Mouse (Mus musculus) heart, postnatal 14 days (tissue): ENCODE results near the gene Furin. TPM values are rescaled to one million over a fixed set of nuclear protein-coding genes. Genes with fewer than 3 reads are reported as not detected.
A peak's percentile ranks its signal among the peaks of the same experiment; 100 is the strongest.

ENCODE experiments used
- DNase-seq, 2 experiments: peaks; one replicate each; pipeline ENCODE4 v3.0.0; 2021 to 2022
- intact Hi-C: fragments of 180-260 bp; cut with DNase I; formaldehyde crosslinking; loops from one replicate; pipeline ENCODE4 v1.15.1; 2025
- total RNA-seq, 2 experiments: library from RNA; stranded (reverse); gene quantifications; 2 replicates each; pipeline ENCODE4 v1.2.3; 2021

Furin gene
- total RNA-seq, 2 experiments from 2014 or later, result 115 to 127 TPM

GRCm38 (mm10) chr7:80350808-80351207 is 54.4 kb downstream of the Furin start:
- DNase-seq, result no peak
- intact Hi-C loops, result no loop called here

GRCm38 (mm10) chr7:80347670-80348586 is 57.3 kb downstream of the Furin start:
- intact Hi-C loops, result no loop called here

GRCm38 (mm10) chr7:80346830-80347229 is 58.4 kb downstream of the Furin start:
- DNase-seq, result no peak
- intact Hi-C loops, result no loop called here

More at GRCm38 (mm10) chr7:80347670-80348586, 57.3 kb downstream of the Furin start:
- no peak for DNase-seq

- intact Hi-C loops, result no loop called here
- DNase-seq, result no peak
These were observed 59.1 kb downstream of the Furin start for GRCm38 (mm10) chr7:80346173-80346572.

GRCm38 (mm10) chr7:80343270-80344018 is 61.8 kb downstream of the Furin start:
- DNase-seq, result no peak
- intact Hi-C loops, result no loop called here

- DNase-seq, result peak; percentile 94 to 97
- intact Hi-C loops, result no loop called here
These were observed 62.4 kb downstream of the Furin start, which contains the start of gene Hddc3 for GRCm38 (mm10) chr7:80342858-80343257. Gene Hddc3 (plus strand): TSS chr7:80343104.

- intact Hi-C loops, result loop anchor here (2.0 kb wide), 2 partner anchors 29 to 243 kb away; partner anchors contain the start of gene Man2a2
- DNase-seq, result no peak
These were observed 63.4 kb downstream of the Furin start for GRCm38 (mm10) chr7:80341793-80342192.

GRCm38 (mm10) chr7:80340793-80341192 is 64.4 kb downstream of the Furin start, which contains the start of gene Unc45a:
Gene Unc45a (minus strand): TSS chr7:80341005.
- intact Hi-C loops, result loop anchor here (2.0 kb wide), 2 partner anchors 30 to 244 kb away; partner anchors contain the start of gene Man2a2

GRCm38 (mm10) chr7:80339793-80340628 is 65.2 kb downstream of the Furin start:
- DNase-seq, result peak; percentile 99
- intact Hi-C loops, result loop anchor here (2.0 kb wide), 2 partner anchors 31 to 245 kb away; partner anchors contain the start of gene Man2a2

More at GRCm38 (mm10) chr7:80340793-80341192, 64.4 kb downstream of the Furin start, which contains the start of gene Unc45a:
- peak; percentile 70 to 75 for DNase-seq

GRCm38 (mm10) chr7:80339371-80339770 is 65.9 kb downstream of the Furin start:
- peak; percentile 35 to 38 for DNase-seq
- intact Hi-C loops, result no loop called here

Other genes starting within 250 kb of the Furin start
- gene Sema4b, start 218.6 kb downstream of the Furin start, total RNA-seq, result 10 to 100 TPM; 12.9 to 13.4 TPM
- 10 to 100 TPM; 18.1 to 22.5 TPM for gene Cib1, start 172.6 kb downstream of the Furin start, total RNA-seq
- 1 to 10 TPM; 1.9 TPM for gene Gdpgp1, start 172.6 kb downstream of the Furin start, total RNA-seq
- gene Ttll13, start 159.1 kb downstream of the Furin start, total RNA-seq, result under 1 TPM; 0.46 to 0.55 TPM
- gene Ngrn, start 144.2 kb downstream of the Furin start, total RNA-seq, result 10 to 100 TPM; 25.2 to 25.6 TPM
- gene Vps33b, start 135.8 kb downstream of the Furin start, total RNA-seq, result 1 to 10 TPM; 7.0 to 7.4 TPM
- 10 to 100 TPM; 12.4 to 19.8 TPM for gene Prc1, start 111.0 kb downstream of the Furin start, total RNA-seq
- 1 to 10 TPM; 6.8 to 7.6 TPM for gene Rccd1, start 81.0 kb downstream of the Furin start, total RNA-seq
- gene Unc45a, start 64.4 kb downstream of the Furin start, total RNA-seq, result 10 to 100 TPM; 17.9 to 19.2 TPM
- 10 to 100 TPM; 29.7 to 31.3 TPM for gene Hddc3, start 62.3 kb downstream of the Furin start, total RNA-seq
- 10 to 100 TPM; 68.8 to 69.3 TPM for gene Man2a2, start 34.1 kb downstream of the Furin start, total RNA-seq
- gene Fes, start 17.5 kb downstream of the Furin start, total RNA-seq, result 10 to 100 TPM; 16.7 to 18.2 TPM
- 1 to 10 TPM; 3.2 to 4.2 TPM for gene Blm, start 129.7 kb upstream of the Furin start, total RNA-seq